Mouse (Mus musculus): ENCODE results near the gene 4921507P07Rik. TPM values are rescaled to one million over a fixed set of nuclear protein-coding genes. Genes with fewer than 3 reads are reported as not detected.

Gene 4921507P07Rik
- total RNA-seq, 2 experiments from 2014 or later, result 0.26 to 0.59 TPM

Small RNA genes within 50 kb of the gene (microRNA-seq; reads per million reads assigned to microRNA genes)
- 0 reads per million in 2 experiments for gene Mir6371

Other genes starting within 250 kb of the 4921507P07Rik start
- gene Osbpl3, start 140.4 kb downstream of the 4921507P07Rik start, total RNA-seq (2021), result 10 to 100 TPM; 42.6 to 44.3 TPM
- 10 to 100 TPM; 42.4 to 43.2 TPM for gene Cycs, start 30.1 kb downstream of the 4921507P07Rik start, total RNA-seq (2021)
- gene Npvf, start 57.8 kb upstream of the 4921507P07Rik start, total RNA-seq (2021), result not detected